Mouse (Mus musculus) kidney, adult 18-20 months (tissue): ENCODE data around the gene Mpig6b.

Experiments
- DNase-seq: peaks from one replicate; pipeline ENCODE4 v3.0.0; 2021

The Mpig6b gene

GRCm38 (mm10) chr17:35058911-35059892 is 6.8 kb downstream of the Mpig6b start, which contains the start of gene Ddah2:
TSS of gene Ddah2 (plus strand) at chr17:35059035.
- peak; percentile 89 for DNase-seq

GRCm38 (mm10) chr17:35058316-35058715 is 7.7 kb downstream of the Mpig6b start:
- no peak for DNase-seq

- DNase-seq, result no peak
Measured at GRCm38 (mm10) chr17:35057090-35057489, 8.9 kb downstream of the Mpig6b start.

GRCm38 (mm10) chr17:35055691-35056495 is 10.1 kb downstream of the Mpig6b start:
- no peak for DNase-seq

GRCm38 (mm10) chr17:35052271-35052798 is 13.6 kb downstream of the Mpig6b start:
- DNase-seq, result no peak

- peak; percentile 69 for DNase-seq
Measured at GRCm38 (mm10) chr17:35051156-35052086, 14.6 kb downstream of the Mpig6b start.

GRCm38 (mm10) chr17:35050126-35050750 is 15.7 kb downstream of the Mpig6b start:
- peak; percentile 81 for DNase-seq

- DNase-seq, result peak; percentile 43
Measured at GRCm38 (mm10) chr17:35049561-35050016, 16.4 kb downstream of the Mpig6b start, which contains the start of gene Clic1. TSS of gene Clic1 (plus strand) at chr17:35049966.

GRCm38 (mm10) chr17:35048932-35049440 is 17.0 kb downstream of the Mpig6b start:
- DNase-seq, result no peak

GRCm38 (mm10) chr17:35048149-35048931 is 17.6 kb downstream of the Mpig6b start:
- DNase-seq, result peak; percentile 43

- peak; percentile 55 for DNase-seq
Measured at GRCm38 (mm10) chr17:35047688-35048087, 18.3 kb downstream of the Mpig6b start.

- peak; percentile 98 for DNase-seq
Measured at GRCm38 (mm10) chr17:35046681-35047455, 19.1 kb downstream of the Mpig6b start, which contains the start of gene Msh5. TSS of gene Msh5 (minus strand) at chr17:35046745.

GRCm38 (mm10) chr17:35045807-35046680 is 19.9 kb downstream of the Mpig6b start:
- no peak for DNase-seq

GRCm38 (mm10) chr17:35044904-35045806 is 20.8 kb downstream of the Mpig6b start:
- DNase-seq, result no peak

- no peak for DNase-seq
Measured at GRCm38 (mm10) chr17:35043794-35044193, 22.2 kb downstream of the Mpig6b start.

- DNase-seq, result no peak
Measured at GRCm38 (mm10) chr17:35039121-35039873, 26.7 kb downstream of the Mpig6b start.
